Mouse (Mus musculus) forebrain, postnatal 0 days (tissue): Measurements from ENCODE around the gene Fgf12. TPM values are rescaled to one million over a fixed set of nuclear protein-coding genes. Genes with fewer than 3 reads are reported as not detected.

Experiments used
- ATAC-seq: fragments of 200-750 bp; cut with Nextera tagmentation; 2 replicates; pipeline ENCODE4 v1.8.0; 2017; ENCODE audit warnings: mild to moderate bottlenecking, moderate library complexity
- DNase-seq: peaks from one replicate; pipeline ENCODE4 v3.0.0-alpha.2; 2015
- H3K27ac ChIP-seq: fragments of 300-500 bp; sonication (generic); 2 replicates; pipeline ENCODE4 v1.5.1; 2014; ENCODE audit warnings: low read depth, mild to moderate bottlenecking, antibody characterized with exemption, low read length, moderate library complexity, mixed read lengths
- H3K27me3 ChIP-seq: fragments of 300-500 bp; sonication (generic); 2 replicates; pipeline ENCODE4 v1.6.1; 2014; ENCODE audit warnings: mild to moderate bottlenecking, low read length, mixed read lengths; ENCODE audit not compliant: insufficient read depth
- H3K36me3 ChIP-seq: fragments of 300-500 bp; sonication (generic); 2 replicates; pipeline ENCODE4 v1.6.1; 2014; ENCODE audit warnings: mild to moderate bottlenecking, moderate library complexity; ENCODE audit not compliant: insufficient read depth
- H3K4me1 ChIP-seq: fragments of 300-500 bp; sonication (generic); 2 replicates; pipeline ENCODE4 v1.6.1; 2014; ENCODE audit warnings: antibody characterized with exemption; ENCODE audit not compliant: insufficient read depth
- H3K4me2 ChIP-seq: fragments of 300-500 bp; sonication (generic); 2 replicates; pipeline ENCODE4 v1.6.1; 2014; ENCODE audit warnings: low read depth, mild to moderate bottlenecking, moderate library complexity
- H3K4me3 ChIP-seq: fragments of 300-500 bp; sonication (generic); 2 replicates; pipeline ENCODE4 v1.5.1; 2014; ENCODE audit warnings: low read depth, low read length, mixed read lengths
- H3K9ac ChIP-seq: fragments of 300-500 bp; sonication (generic); 2 replicates; pipeline ENCODE4 v1.6.1; 2014; ENCODE audit warnings: mild to moderate bottlenecking
- H3K9me3 ChIP-seq: fragments of 300-500 bp; sonication (generic); 2 replicates; pipeline ENCODE4 v1.6.1; 2016; ENCODE audit warnings: low read length
- CTCF ChIP-seq: sonication (generic); IDR thresholded peaks from 2 replicates; pipeline ENCODE4 v1.5.1; 2016; ENCODE audit warnings: antibody characterized with exemption, control low read depth, low read depth
- WGBS: fragments of 180-500 bp; shearing (Covaris S2); extraction: QIAGEN DNeasy Blood & Tissue Kit; methylation state at CpG from one replicate; pipeline ENCODE4 v1.1.7; 2014; 5-methylcytosine and 5-hydroxymethylcytosine counted together
- polyA plus RNA-seq: library from polyadenylated mRNA; unstranded; fragments of >200 nt; fragmentation: Nextera tagmentation; extraction: Ambion mirVana; gene quantifications from 2 replicates; pipeline ENCODE4 v1.2.1, GENCODE M21; 2015
- total RNA-seq: library from RNA; depleted of rRNA; stranded (reverse); fragments of >200 nt; gene quantifications from 2 replicates; pipeline ENCODE4 v1.2.3, GENCODE M21; 2014

The Fgf12 gene
- total and polyA plus RNA-seq, 2 experiments from 2014 or later = 50.1 to 57.4 TPM

- TF ChIP-seq CTCF = no peak
- Histone ChIP-seq H3K4me2 (no peak overlapping the region), H3K4me1 (no peaks in the 10 kb centered on the region), H3K27ac (no peak overlapping the region), H3K27me3 (no peaks in the 10 kb centered on the region), H3K9ac (no peak overlapping the region), H3K4me3 (no peak overlapping the region), H3K36me3 (no peaks in the 10 kb centered on the region), H3K9me3 (no peaks in the 10 kb centered on the region)
- WGBS = 65% methylated on average over 9 of the region's 9 CpGs
- DNase-seq = no peak
- no peak for ATAC-seq
Observed at GRCm38 (mm10) chr16:28591583-28591982, 161.3 kb downstream of the Fgf12 start.

DNA sequence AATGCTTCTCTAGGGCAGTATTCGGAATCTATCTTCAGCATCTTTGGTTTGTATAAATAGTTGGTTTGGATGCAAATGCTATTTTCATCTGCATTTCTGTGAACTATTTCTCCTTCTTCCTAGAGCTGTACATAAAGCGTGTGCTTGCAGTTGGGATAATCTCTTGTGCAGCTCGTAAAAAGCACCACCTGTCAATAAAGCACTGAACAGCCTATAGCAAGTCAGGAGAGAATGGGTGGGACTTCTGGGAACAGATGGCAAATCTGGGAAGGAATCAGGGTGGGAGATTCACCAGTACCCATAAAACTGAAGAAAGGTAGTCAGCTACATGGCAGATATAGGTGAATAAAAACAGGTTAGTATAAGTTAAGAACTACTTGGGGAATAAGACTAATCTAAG, 180.7 kb downstream of the Fgf12 start:
- ATAC-seq (no peak), DNase-seq (no peak)
- Histone ChIP-seq H3K36me3 (no peaks in the 10 kb centered on the region), H3K9ac (no peak overlapping the region), H3K27me3 (no peaks in the 10 kb centered on the region), H3K9me3 (no peaks in the 10 kb centered on the region), H3K4me2 (no peak overlapping the region), H3K4me1 (no peaks in the 10 kb centered on the region), H3K4me3 (no peak overlapping the region), H3K27ac (no peak overlapping the region)
- TF ChIP-seq CTCF = no peak
- WGBS = 42% methylated on average over 3 of the region's 3 CpGs

DNA sequence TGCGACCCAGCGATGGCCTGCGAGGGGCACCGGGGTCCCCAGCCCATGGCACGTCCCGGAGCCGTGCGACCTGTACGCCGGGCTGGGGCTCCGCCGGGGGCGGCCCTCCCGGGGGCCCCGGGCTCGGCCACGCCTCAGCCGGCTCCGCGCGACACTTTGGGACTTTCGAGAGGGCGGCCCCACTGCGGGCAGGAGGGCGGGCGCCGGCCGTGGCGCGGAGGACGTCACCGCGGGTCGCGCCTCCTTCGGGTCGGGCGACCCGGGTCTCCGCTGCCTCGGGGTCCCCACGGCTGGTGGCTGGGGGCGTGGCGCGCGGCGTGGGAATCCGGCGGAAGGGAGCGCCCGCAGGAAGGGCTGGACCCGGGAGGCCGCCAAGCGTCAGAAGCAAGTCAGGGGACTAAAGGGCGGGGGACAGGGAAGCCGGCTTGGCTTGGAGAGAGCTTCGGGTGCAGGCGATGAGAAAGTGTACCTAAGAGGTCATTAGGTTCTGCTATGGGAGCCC, 188.1 kb downstream of the Fgf12 start:
- H3K9me3 ChIP-seq = no peaks in the 10 kb centered on the region
- peak overlapping the region; percentile 87 for H3K4me2 ChIP-seq
- peak overlapping the region; percentile 54 for H3K9ac ChIP-seq
- 0% methylated on average over 58 of the region's 58 CpGs for WGBS
- DNase-seq = no peak
- H3K4me1 ChIP-seq = no peaks in the 10 kb centered on the region
- peaks cover 9% of the 10 kb centered on the region; the same call in 1 of the 2 replicates for H3K27me3 ChIP-seq
- no peak for TF ChIP-seq CTCF
- no peaks in the 10 kb centered on the region for H3K36me3 ChIP-seq
- H3K27ac ChIP-seq = no peak overlapping the region
- H3K4me3 ChIP-seq = peak overlapping the region; percentile 73
- peak; percentile 69 for ATAC-seq

GRCm38 (mm10) chr16:28564075-28564715, 188.7 kb downstream of the Fgf12 start:
- H3K9ac ChIP-seq = peak overlapping the region; percentile 54
- peak overlapping the region; percentile 73 for H3K4me3 ChIP-seq
- no peaks in the 10 kb centered on the region for H3K9me3 ChIP-seq
- TF ChIP-seq CTCF = no peak
- no peaks in the 10 kb centered on the region for H3K36me3 ChIP-seq
- ATAC-seq = peak; percentile 70
- H3K27me3 ChIP-seq = peaks cover 9% of the 10 kb centered on the region; the same call in 1 of the 2 replicates
- H3K4me2 ChIP-seq = peak overlapping the region; percentile 87
- H3K4me1 ChIP-seq = no peaks in the 10 kb centered on the region
- peak; percentile 41 for DNase-seq
- H3K27ac ChIP-seq = no peak overlapping the region
- WGBS = 4% methylated on average over 45 of the region's 45 CpGs

GRCm38 (mm10) chr16:28562847-28563246, 190.0 kb downstream of the Fgf12 start:
- Histone ChIP-seq H3K36me3 (no peaks in the 10 kb centered on the region), H3K9ac (no peak overlapping the region), H3K4me1 (no peaks in the 10 kb centered on the region), H3K9me3 (no peaks in the 10 kb centered on the region), H3K4me2 (no peak overlapping the region), H3K27ac (no peak overlapping the region), H3K4me3 (no peak overlapping the region), H3K27me3 (peaks cover 9% of the 10 kb centered on the region; the same call in 1 of the 2 replicates)
- 78% methylated on average over 6 of the region's 6 CpGs for WGBS
- ATAC-seq = no peak
- TF ChIP-seq CTCF = no peak
- no peak for DNase-seq

DNA sequence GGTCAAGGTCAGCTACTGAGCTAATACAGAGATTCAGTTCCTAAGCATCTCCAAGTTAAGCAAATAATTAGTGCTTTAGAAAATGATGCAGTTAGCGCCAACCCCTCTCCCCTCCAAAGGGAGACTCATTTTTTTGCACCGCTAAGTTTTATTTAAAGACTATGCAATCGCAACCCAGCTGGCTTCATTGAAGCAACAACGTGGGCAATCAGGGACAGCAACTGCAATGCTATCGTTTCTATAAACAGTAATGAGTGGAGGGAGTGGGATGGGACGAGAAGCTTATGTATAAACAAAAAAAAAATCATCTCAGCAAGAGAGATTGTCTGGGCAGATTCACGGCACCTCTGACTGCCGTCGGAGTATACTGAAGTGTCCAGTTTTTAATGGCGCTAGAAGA, 197.6 kb downstream of the Fgf12 start:
- no peak for TF ChIP-seq CTCF
- Histone ChIP-seq H3K4me2 (no peak overlapping the region), H3K4me1 (no peaks in the 10 kb centered on the region), H3K4me3 (no peak overlapping the region), H3K36me3 (no peaks in the 10 kb centered on the region), H3K27ac (no peak overlapping the region), H3K9me3 (no peaks in the 10 kb centered on the region), H3K9ac (no peak overlapping the region), H3K27me3 (no peaks in the 10 kb centered on the region)
- DNase-seq (no peak), ATAC-seq (peak; percentile 40; the same call in 1 of the 2 replicates)
- WGBS = 71% methylated on average over 10 of the region's 10 CpGs

DNA sequence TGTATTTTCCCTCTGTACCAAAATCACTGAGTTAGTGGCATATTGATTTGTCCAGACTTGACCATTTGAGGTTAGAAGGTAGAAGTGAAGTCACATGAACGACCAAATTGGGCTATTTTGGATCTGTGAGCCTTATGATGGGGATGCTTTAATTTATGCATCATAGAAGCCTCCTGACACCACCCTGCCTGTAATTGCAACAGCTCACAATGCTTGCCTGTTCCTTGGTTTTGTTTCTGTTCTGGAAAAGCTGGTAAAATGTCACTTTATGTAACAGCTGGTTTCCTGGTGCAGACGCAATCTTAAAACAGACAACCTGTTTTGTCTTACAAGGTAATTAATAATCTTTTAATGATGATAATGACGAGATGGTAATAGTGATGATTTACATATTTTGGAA, 213.4 kb downstream of the Fgf12 start:
- H3K9me3 ChIP-seq = no peaks in the 10 kb centered on the region
- no peaks in the 10 kb centered on the region for H3K4me1 ChIP-seq
- H3K9ac ChIP-seq = no peak overlapping the region
- no peaks in the 10 kb centered on the region for H3K27me3 ChIP-seq
- DNase-seq (no peak), ATAC-seq (no peak)
- 61% methylated on average over 3 of the region's 3 CpGs for WGBS
- no peaks in the 10 kb centered on the region for H3K36me3 ChIP-seq
- no peak for TF ChIP-seq CTCF
- H3K27ac ChIP-seq = no peak overlapping the region
- H3K4me3 ChIP-seq = no peak overlapping the region
- no peak overlapping the region for H3K4me2 ChIP-seq
